Mouse (Mus musculus) neural tube, embryonic 14.5 days (tissue): ENCODE measurements around the gene Vmn2r8. TPM values are rescaled to one million over a fixed set of nuclear protein-coding genes. Genes with fewer than 3 reads are reported as not detected.

ENCODE experiments used
- polyA plus RNA-seq: library from polyadenylated mRNA; unstranded; fragments of >200 nt; fragmentation: Nextera tagmentation; extraction: Ambion mirVana; gene quantifications from 2 replicates; pipeline ENCODE4 v1.2.1, GENCODE M21; 2014

Gene Vmn2r8
- polyA plus RNA-seq, 1 experiment from 2014 or later, result not detected

Other genes starting within 250 kb of the Vmn2r8 start
- gene Gak, start 179.1 kb downstream of the Vmn2r8 start, polyA plus RNA-seq, result 42.4 and 49.9 TPM in 2 replicates
- 29.4 and 30.8 TPM in 2 replicates for gene Tmem175, start 179.1 kb downstream of the Vmn2r8 start, polyA plus RNA-seq
- 11.7 and 12.2 TPM in 2 replicates for gene Idua, start 148.5 kb downstream of the Vmn2r8 start, polyA plus RNA-seq
- 25.5 and 28.7 TPM in 2 replicates for gene Dgkq, start 139.2 kb downstream of the Vmn2r8 start, polyA plus RNA-seq
- gene Slc26a1, start 133.3 kb downstream of the Vmn2r8 start, polyA plus RNA-seq, result 2.6 and 3.3 TPM in 2 replicates
- 6.5 and 7.0 TPM in 2 replicates for gene Fgfrl1, start 116.5 kb downstream of the Vmn2r8 start, polyA plus RNA-seq
- not detected in 2 replicates for gene Rnf212, start 33.9 kb downstream of the Vmn2r8 start, polyA plus RNA-seq
- gene Tmed11, start 13.5 kb downstream of the Vmn2r8 start, polyA plus RNA-seq, result not detected in 2 replicates
- not detected in 2 replicates for gene Vmn2r9, start 43.8 kb upstream of the Vmn2r8 start, polyA plus RNA-seq
- gene Vmn2r10, start 197.7 kb upstream of the Vmn2r8 start, polyA plus RNA-seq, result not detected in 2 replicates